26 mouse cellular contexts compared by ENCODE assay signal in genomic region chr5:143581874-143582273, GRCm38 (mm10). TPM values are rescaled to one million over a fixed set of nuclear protein-coding genes. Genes with fewer than 3 reads are reported as not detected.
DNase-seq lines count a peak whose midpoint lies in the region; TF ChIP-seq lines count a peak whose summit lies in the region.
"Had no signal": no experiment of that assay in that cellular context is flagged by ENCODE, and none has a peak within 500 bp of the region (broad histone marks: within the 10 kb centered on the region; RNA-seq: fewer than 3 reads in every experiment).

No protein-coding gene starts in this region.

- no peak for TF ChIP-seq EP300 in heart, adult 2 months (IDR thresholded peaks at IDR 0.05; ENCODE audit: insufficient read depth, low read depth, low read length)

- no peak overlapping the region for H3K4me3 ChIP-seq in heart, adult 2 months
- H3K4me3 ChIP-seq in layer of hippocampus, adult 2 months, result no peak overlapping the region
- H3K4me3 ChIP-seq: embryonic facial prominence, embryonic 12.5 days; heart, embryonic 10.5 days; hindbrain, embryonic 12.5 days; intestine, embryonic 15.5 days; limb, embryonic 12.5 days; liver, embryonic 15.5 days; neural tube, embryonic 13.5 days had no signal

- peaks cover 4% of the 10 kb centered on the region for H3K4me1 ChIP-seq in heart, adult 2 months (ENCODE audit: control insufficient read depth, insufficient read depth, low read length)
- H3K4me1 ChIP-seq: embryonic facial prominence, embryonic 12.5 days; heart, embryonic 10.5 days; hindbrain, embryonic 12.5 days; intestine, embryonic 15.5 days; limb, embryonic 12.5 days; liver, embryonic 15.5 days; neural tube, embryonic 13.5 days had no signal

- 33% methylated on average over 8 of the region's 8 CpGs for WGBS in heart, adult 2 months

- H3K27ac ChIP-seq in heart, adult 2 months, result peak overlapping the region; percentile 57
- no peak overlapping the region for H3K27ac ChIP-seq in layer of hippocampus, adult 2 months
- H3K27ac ChIP-seq: embryonic facial prominence, embryonic 12.5 days; heart, embryonic 10.5 days; hindbrain, embryonic 12.5 days; hindbrain, postnatal 0 days; intestine, embryonic 15.5 days; limb, embryonic 12.5 days; liver, embryonic 15.5 days; neural tube, embryonic 13.5 days had no signal

- H3K36me3 ChIP-seq in heart, adult 2 months (ENCODE audit: control insufficient read depth, insufficient read depth, low read length), result no peaks in the 10 kb centered on the region
- H3K36me3 ChIP-seq: embryonic facial prominence, embryonic 12.5 days; heart, embryonic 10.5 days; hindbrain, embryonic 12.5 days; intestine, embryonic 15.5 days; limb, embryonic 12.5 days; liver, embryonic 15.5 days; neural tube, embryonic 13.5 days had no signal

- TF ChIP-seq CTCF in heart, adult 2 months (IDR thresholded peaks at IDR 0.05), result 0 out of 2 replicates have a peak, but pooled peaks have one; percentile 19
- TF ChIP-seq CTCF in layer of hippocampus, adult 2 months (conservative IDR thresholded peaks at IDR 0.05), result peak; percentile 24

- H3K27me3 ChIP-seq in heart, adult 2 months (ENCODE audit: control insufficient read depth, insufficient read depth, low read length), result no peaks in the 10 kb centered on the region
- H3K27me3 ChIP-seq: embryonic facial prominence, embryonic 12.5 days; hindbrain, embryonic 12.5 days; intestine, embryonic 15.5 days; limb, embryonic 12.5 days; liver, embryonic 15.5 days; neural tube, embryonic 13.5 days; Patski had no signal

- intact Hi-C loops in heart, adult 2 months (cut with DNase I), result no loop called here

- no peak for DNase-seq in heart, adult 2 months
- DNase-seq in heart, adult 8-10 months (ENCODE audit: low spot score), result no peak
- DNase-seq in layer of hippocampus, adult 2 months (ENCODE audit: low spot score in 2 of 2), result peak in 1 of 2 experiments; percentile 26
- no peak for DNase-seq in layer of hippocampus, postnatal 36 days
- DNase-seq in right cerebral cortex, adult 18-20 months, result peak; percentile 38
- no peak for DNase-seq in right cerebral cortex, postnatal 4 days
- peak; percentile 50 for DNase-seq in telencephalon, adult 2 months (ENCODE audit: low read depth, low spot score)
- DNase-seq: adrenal gland, postnatal 14 days; cerebellum, adult 11-12 months; cerebellum, adult 9-11 months; embryo, embryonic 11 days; kidney, adult 9 months; kidney, postnatal 10 days; lung, embryonic 14.5 days; lung, postnatal 14 days; right cerebral cortex, postnatal 14 days; spleen, adult 18-20 months had no signal

- no peaks in the 10 kb centered on the region for H3K79me2 ChIP-seq in heart, adult 2 months (replicated peaks; ENCODE audit: control insufficient read depth, insufficient read depth, low read length)

- TF ChIP-seq POLR2A in heart, adult 2 months (IDR thresholded peaks at IDR 0.05; ENCODE audit: insufficient read depth, low read depth, low read length), result no peak

- peak overlapping the region; percentile 38 for H3K9ac ChIP-seq in heart, adult 2 months (ENCODE audit: low read depth, low read length)
- H3K9ac ChIP-seq: embryonic facial prominence, embryonic 12.5 days; hindbrain, embryonic 12.5 days; intestine, embryonic 15.5 days; limb, embryonic 12.5 days; liver, embryonic 15.5 days; lung, embryonic 14.5 days; neural tube, embryonic 13.5 days had no signal

RNA-seq across cellular contexts. Expression of gene Cyth3, which starts 40.4 kb away (rescaled TPM):
- total RNA-seq in heart, adult 2 months (2021), result 10 to 100 TPM; 26.1 to 44.6 TPM
- 25.1 and 39.2 TPM in 2 replicates for polyA plus RNA-seq in heart, adult 2 months (2012; rRNA removed)
- total RNA-seq in heart, adult 8-10 months (2022), result 10 to 100 TPM; 23.1 to 33.1 (median 27.4) TPM
- total RNA-seq in layer of hippocampus, adult 2 months (2021), result 10 to 100 TPM; 43.7 to 46.1 TPM
- total RNA-seq in layer of hippocampus, postnatal 36 days (2021), result 10 to 100 TPM; 44.2 to 48.6 TPM

RNA-seq across cellular contexts. Expression of gene Rac1, which starts 54.0 kb away (rescaled TPM):
- total RNA-seq in heart, adult 2 months (2021), result 100 to 1,000 TPM; 219 to 231 TPM
- 204 and 351 TPM in 2 replicates for polyA plus RNA-seq in heart, adult 2 months (2012; rRNA removed)
- total RNA-seq in heart, adult 8-10 months (2022), result 100 to 1,000 TPM; 207 to 235 (median 219) TPM
- 100 to 1,000 TPM; 393 to 396 TPM for total RNA-seq in layer of hippocampus, adult 2 months (2021)
- 100 to 1,000 TPM; 408 to 440 TPM for total RNA-seq in layer of hippocampus, postnatal 36 days (2021)

Comparison
In these comparisons a context has a peak if more than half of its experiments do, and no peak if none do; other contexts are left out.
1. DNase-seq: peak in right cerebral cortex, adult 18-20 months (single experiment) and telencephalon, adult 2 months (single experiment); none in heart, adult 2 months (0 of 2), heart, adult 8-10 months (single experiment), layer of hippocampus, postnatal 36 days (0 of 2) and right cerebral cortex, postnatal 4 days (single experiment).